Mouse (Mus musculus) cortical plate, adult 2 months (tissue): ENCODE results near the gene Gm572. TPM values are rescaled to one million over a fixed set of nuclear protein-coding genes. Genes with fewer than 3 reads are reported as not detected.

Experiments used
- H3K27ac ChIP-seq: fragments of 200-500 bp; 2 replicates; pipeline ENCODE4 v1.5.1; 2012; ENCODE audit warnings: low read length, control low read depth, inconsistent platforms; ENCODE audit not compliant: insufficient read depth
- H3K4me1 ChIP-seq: fragments of 200-500 bp; 2 replicates; pipeline ENCODE4 v1.6.1; 2011; ENCODE audit warnings: low read length; ENCODE audit not compliant: control insufficient read depth, insufficient read depth
- H3K4me3 ChIP-seq: fragments of 200-500 bp; 2 replicates; pipeline ENCODE4 v1.5.1; 2011; ENCODE audit warnings: mild to moderate bottlenecking, low read length, control low read depth; ENCODE audit not compliant: insufficient read depth
- CTCF ChIP-seq: fragments of 200-500 bp; IDR thresholded peaks from 2 replicates; pipeline ENCODE4 v1.5.1; 2011; ENCODE audit warnings: mild to moderate bottlenecking, control low read depth, low read length; ENCODE audit not compliant: insufficient read depth; ENCODE audit errors: extremely low read depth
- POLR2A ChIP-seq: fragments of 200-500 bp; IDR thresholded peaks from 2 replicates; pipeline ENCODE4 v1.6.1; 2011; ENCODE audit warnings: mild to moderate bottlenecking, low read length, control low read depth; ENCODE audit not compliant: insufficient read depth; ENCODE audit errors: extremely low read depth
- polyA plus RNA-seq: library from polyadenylated mRNA; depleted of rRNA; stranded (reverse); fragments of >200 nt; gene quantifications from 2 replicates; pipeline ENCODE4 v1.2.3, GENCODE M21; 2012; rRNA removed

Gm572 gene
- not detected in 2 replicates for polyA plus RNA-seq

DNA sequence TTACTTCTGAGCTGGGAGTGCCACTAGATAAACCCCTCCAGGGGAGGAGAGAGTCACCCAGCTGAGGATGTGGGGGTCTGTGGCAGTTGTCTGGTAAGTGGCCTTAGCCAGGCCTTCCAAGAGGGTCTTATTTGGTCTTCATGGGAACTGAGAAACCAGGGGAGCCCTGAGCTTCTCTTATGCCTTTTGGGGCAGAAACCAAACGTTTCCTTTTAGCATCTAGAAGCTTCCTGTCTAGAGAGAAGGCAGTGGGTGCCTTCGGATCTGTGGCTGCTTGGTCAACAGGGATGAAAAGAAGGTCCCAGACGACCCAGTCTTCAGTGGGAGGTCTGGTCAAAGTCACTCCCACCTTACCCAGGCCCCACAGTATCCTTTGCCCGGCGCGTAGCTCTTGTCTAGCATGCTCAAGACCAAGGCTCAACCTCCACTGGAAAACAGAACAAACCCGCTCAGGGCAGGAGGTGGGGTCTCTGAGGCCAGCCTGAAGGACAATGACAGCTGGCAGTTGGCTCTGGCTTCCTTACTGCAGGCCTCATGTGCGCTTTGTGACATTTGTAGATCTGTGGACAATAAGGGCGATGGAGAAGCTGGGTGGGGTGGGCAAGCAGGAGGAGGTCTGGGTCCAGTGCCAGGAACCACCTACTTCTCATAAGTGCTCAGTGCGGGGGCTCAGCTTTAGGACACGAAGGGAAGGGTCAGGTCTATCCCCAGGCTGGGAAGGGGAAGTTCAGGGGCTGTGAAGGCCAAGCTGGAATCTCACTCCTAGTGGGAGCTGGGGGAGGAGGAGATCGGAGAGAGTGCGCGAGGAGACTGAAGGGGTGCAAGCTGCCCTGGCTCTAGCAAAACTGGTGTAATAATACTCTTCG, at the start of gene Gm572:
TSS of gene Gm572 (plus strand) at position 27 of the 866 bp plus-strand sequence.
- Histone ChIP-seq H3K27ac (no peak within 1 kb of the TSS), H3K4me1 (no peaks in the 10 kb centered on the region), H3K4me3 (no peak within 1 kb of the TSS)
- TF ChIP-seq POLR2A = no peak
- no peak for TF ChIP-seq CTCF

DNA sequence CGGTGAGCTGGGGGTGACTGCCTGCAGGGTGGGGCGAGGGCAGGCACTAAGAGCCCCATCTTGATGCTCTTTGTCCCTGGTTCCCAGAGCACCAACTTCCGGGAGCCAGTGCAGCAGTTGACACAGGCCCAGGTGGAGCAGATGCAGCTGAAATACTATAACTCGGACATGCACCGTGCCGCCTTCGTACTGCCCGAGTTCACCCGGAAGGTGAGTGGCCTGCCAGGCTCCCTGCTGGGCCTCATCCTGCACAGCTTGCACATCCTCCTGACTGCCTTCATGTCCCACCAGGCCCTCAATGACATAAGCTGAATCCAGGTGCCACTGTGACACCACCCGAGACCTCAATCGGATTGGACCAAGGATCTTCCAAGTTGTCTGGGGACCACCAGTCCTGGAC, 49.1 kb upstream of the Gm572 start:
- Histone ChIP-seq H3K27ac (no peak overlapping the region), H3K4me1 (peaks cover 7% of the 10 kb centered on the region), H3K4me3 (no peak overlapping the region)
- TF ChIP-seq CTCF = no peak
- TF ChIP-seq POLR2A = no peak

DNA sequence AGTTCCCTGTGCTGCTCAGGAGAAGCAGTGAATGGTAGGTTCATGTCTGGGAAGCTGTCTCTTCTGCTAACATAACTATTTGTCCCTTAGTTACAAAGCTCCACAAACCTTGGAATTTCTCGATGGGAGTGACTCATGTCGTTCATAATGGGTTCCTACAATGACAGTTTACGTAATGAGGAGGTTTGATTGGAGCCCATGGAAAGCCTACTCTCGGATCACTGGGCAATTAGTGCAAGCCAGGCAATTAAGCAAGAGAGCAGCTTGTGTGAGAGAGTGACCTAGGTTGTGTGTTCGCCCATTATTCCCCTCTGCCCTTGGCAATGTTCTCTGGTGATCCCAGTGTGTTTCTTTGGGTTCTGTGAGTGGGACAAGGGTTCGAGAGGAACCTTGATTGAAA, 47.2 kb upstream of the Gm572 start:
- Histone ChIP-seq H3K27ac (no peak overlapping the region), H3K4me1 (peaks cover 5% of the 10 kb centered on the region), H3K4me3 (no peak overlapping the region)
- TF ChIP-seq POLR2A (no peak), CTCF (no peak)

DNA sequence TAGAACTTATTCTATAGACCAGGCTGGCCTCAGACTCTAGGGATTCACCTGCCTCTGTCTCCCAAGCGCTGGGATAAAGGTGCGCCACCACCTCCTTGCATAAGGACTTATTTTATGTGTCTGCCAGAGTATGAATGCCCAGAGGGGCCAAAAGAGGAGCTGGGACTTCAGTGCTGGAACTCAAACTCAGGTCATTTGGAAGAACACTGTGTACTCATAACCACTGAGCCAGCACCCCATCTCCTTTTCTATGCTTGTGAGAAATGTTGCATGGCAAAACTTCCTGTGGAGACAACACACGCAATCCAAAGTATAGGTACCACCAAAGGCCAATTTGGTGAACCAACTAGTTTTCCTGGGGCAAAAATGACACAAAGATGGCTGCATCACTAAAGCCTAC, 46.4 kb upstream of the Gm572 start:
- Histone ChIP-seq H3K27ac (no peak overlapping the region), H3K4me3 (no peak overlapping the region), H3K4me1 (peaks cover 5% of the 10 kb centered on the region)
- no peak for TF ChIP-seq CTCF

DNA sequence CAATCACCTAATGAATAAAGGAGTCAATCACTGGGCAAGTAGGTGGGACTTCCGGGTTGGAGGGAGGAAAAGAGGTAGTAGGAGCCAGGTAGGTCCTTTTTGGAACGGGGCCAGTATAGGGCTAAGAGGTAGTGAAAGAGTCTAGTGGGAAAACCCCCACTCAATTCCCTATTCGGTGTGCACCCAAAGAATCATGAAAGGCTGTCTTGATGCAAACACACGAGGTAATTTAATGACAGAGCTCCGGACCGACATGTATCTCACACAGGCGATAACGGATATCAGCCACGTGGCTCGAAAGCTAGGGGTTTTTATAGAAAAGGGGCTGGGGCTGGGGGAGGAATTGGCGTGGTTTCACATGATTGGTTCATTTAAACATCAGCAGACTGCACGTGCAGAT, 44.3 kb upstream of the Gm572 start:
- no peaks in the 10 kb centered on the region; the same call in none of the 2 replicates for H3K4me1 ChIP-seq
- H3K4me3 ChIP-seq = no peak overlapping the region
- TF ChIP-seq POLR2A (no peak), CTCF (no peak)
- no peak overlapping the region for H3K27ac ChIP-seq

DNA sequence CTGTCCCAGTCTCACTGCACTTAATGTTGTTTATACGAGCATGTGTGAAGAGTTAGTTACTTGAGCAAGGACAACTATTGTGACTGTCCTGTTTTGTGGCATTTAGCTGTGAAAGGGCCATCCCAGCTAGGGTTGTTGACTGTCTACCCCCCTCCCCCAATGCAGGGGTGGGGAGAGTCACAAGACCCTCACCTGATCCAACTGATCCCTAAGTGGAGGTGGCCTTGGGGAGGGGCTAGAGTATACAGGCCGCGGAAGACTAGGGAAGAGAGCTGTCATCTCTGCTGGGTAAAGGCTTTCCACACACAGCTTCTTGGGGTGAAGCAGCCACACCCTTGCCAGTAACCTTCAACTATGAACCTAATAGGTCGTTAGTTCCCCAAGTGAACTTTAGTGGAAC, 42.8 kb upstream of the Gm572 start:
- H3K4me1 ChIP-seq = peaks cover 1% of the 10 kb centered on the region
- TF ChIP-seq POLR2A (no peak), CTCF (no peak)
- H3K27ac ChIP-seq = no peak overlapping the region
- H3K4me3 ChIP-seq = no peak overlapping the region

DNA sequence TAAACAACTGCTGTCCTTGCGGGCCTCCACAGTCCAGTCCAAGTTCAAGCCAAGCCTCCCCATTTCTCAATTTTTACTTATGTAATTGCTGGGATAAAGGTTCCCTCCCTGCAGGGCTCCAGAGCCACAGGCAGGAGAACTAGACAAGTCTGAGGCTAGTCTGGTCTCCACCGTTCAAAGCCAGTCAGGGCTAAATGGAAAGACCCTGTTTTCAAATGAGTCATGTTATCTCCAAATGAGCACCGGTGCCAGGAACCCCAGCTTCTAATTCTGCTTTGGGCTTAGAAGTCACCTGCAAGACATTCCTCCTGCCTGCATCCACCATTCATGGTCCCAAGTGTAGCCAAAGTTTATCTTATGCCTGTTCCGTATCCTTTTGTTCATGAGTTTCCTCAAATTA, 41.2 kb upstream of the Gm572 start:
- no peak for TF ChIP-seq POLR2A
- TF ChIP-seq CTCF = no peak
- H3K27ac ChIP-seq = no peak overlapping the region

DNA sequence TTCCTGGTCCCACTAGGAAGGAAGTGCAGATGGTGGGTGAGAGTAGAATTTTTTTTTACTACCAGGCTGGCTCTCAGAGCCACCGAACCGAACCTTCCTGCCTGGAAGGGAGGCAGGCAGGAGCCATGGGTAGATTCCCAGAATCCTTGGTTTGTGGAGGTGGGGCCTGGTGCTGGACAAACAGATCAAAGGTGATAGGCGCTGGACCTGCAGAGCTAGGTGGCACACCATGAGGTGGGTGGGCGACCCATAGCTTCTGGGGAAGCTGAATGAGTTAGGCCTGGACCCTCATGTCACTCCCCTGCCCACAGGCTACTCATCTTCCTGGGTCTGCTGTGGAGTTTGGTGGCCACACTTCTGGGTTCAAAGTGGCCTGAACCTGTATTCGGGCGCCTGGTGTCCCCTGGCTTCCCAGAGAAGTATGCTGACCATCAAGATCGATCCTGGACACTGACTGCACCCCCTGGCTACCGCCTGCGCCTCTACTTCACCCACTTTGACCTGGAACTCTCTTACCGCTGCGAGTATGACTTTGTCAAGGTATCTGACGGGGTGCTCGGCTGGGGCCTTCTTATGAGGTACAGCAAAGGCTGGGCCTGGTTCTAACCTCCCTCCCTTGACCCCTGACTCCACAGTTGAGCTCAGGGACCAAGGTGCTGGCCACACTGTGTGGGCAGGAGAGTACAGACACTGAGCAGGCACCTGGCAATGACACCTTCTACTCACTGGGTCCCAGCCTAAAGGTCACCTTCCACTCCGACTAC, 40.6 kb upstream of the Gm572 start, which contains the start of gene Masp2:
TSS of gene Masp2 (plus strand) at position 198 of the 764 bp plus-strand sequence.
- Histone ChIP-seq H3K27ac (0 out of 2 replicates have a peak within 1 kb of the TSS, but pooled peaks have one; percentile 24), H3K4me3 (no peak within 1 kb of the TSS)
- TF ChIP-seq CTCF (no peak), POLR2A (no peak)

More for the DNA sequence above, 41.2 kb upstream of the Gm572 start:
- peaks cover 1% of the 10 kb centered on the region for H3K4me1 ChIP-seq
- H3K4me3 ChIP-seq = no peak overlapping the region

DNA sequence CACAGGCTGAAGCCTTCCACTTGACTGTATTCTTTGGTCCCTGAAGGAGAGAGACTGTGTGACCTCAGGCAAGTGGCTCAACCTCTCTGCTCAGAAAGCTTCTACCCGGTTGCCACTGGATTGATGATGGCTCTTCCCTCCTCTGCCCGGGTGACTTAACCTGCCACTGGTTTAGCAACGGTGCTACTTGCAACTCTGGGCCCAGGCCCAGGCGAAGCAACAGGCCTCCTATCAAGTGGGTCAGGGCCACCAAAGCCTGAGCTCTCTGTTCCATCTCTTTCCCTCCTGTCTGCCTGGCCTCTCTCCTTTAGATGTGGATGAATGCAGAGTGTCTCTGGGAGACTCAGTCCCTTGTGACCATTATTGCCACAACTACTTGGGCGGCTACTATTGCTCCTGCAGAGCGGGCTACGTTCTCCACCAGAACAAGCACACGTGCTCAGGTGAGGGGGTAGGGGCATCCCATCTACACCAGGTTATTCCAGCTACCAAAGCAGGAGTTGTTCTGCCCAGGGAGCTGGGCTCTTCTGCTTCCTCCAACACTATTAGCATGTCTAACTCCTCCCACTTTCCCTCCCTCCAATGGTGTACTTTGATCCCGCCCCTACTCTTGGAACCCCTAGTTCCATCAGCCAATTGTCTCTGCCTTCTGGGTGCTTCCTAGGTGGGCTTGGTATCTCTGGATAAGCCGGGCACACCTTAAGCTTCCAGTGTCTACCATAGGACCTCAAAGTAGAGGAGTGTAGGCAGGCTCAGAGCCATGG, 39.6 kb upstream of the Gm572 start:
- Histone ChIP-seq H3K27ac (peak overlapping the region; percentile 24), H3K4me1 (peaks cover 1% of the 10 kb centered on the region)
- TF ChIP-seq CTCF = no peak
- no peak for TF ChIP-seq POLR2A

More for the DNA sequence above, 40.6 kb upstream of the Gm572 start, which contains the start of gene Masp2:
- peaks cover 1% of the 10 kb centered on the region for H3K4me1 ChIP-seq

More for the DNA sequence above, 39.6 kb upstream of the Gm572 start:
- no peak overlapping the region for H3K4me3 ChIP-seq
